Mouse (Mus musculus) T-helper 17 cell (primary cell): ENCODE results near the gene Slc34a3.

Source experiments
- in situ Hi-C, 2 experiments: fragments of 300-600 bp; cut with MboI, MseI; formaldehyde crosslinking; loops; 1 replicate in 1 of 2; 2 replicates in 1 of 2; pipeline ENCODE4 v1.15.1; 2025; ENCODE audit warnings: high pct_unique_total_duplicates in 2 of 2

The Slc34a3 gene

DNA sequence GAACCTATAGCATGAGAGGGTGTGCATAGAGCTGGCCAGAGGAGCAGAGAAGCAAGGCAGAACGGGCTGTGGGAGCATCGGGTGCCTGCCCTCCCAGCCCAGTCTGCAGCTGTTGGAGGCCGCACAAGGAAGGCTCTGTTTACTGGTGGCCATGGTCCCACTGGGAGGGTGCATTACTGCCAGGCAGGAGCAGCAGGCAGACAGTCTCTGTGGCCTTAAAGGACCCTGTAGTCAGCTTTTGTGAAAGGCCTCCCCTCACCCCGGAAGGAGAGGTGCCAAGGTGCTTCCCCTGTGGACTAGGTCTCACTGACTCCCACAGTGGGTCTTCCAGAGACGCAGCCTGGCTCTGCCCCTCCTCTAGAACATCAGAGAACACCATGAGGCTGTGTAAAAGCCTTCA, 7.3 kb downstream of the Slc34a3 start:
- in situ Hi-C loops: no loop called here

DNA sequence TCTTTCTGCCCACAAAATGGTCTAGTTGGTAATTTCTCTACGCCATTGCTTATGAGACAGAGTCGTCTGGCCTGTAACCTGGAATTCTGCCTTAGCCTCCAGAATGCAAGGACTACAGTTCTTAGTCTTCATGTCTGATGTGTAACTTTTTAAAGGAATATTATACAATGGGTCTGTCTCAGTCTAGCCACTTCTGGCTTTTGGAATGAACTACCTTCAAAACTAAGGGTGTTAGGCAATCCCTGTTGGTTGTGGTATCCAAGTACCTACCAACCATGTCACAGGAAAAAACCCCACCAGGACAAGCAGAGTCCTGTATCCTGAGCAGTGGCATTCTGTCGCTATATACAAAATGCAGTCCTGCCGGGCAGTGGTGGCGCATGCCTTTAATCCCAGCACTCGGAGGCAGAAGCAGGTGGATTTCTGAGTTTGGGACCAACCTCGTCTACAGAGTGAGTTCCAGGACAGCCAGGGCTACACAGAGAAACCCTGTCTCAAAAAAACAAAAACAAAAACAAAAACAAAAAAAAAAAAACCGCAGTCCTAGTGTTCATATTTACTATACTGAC, 8.3 kb downstream of the Slc34a3 start:
- in situ Hi-C loops: no loop called here

DNA sequence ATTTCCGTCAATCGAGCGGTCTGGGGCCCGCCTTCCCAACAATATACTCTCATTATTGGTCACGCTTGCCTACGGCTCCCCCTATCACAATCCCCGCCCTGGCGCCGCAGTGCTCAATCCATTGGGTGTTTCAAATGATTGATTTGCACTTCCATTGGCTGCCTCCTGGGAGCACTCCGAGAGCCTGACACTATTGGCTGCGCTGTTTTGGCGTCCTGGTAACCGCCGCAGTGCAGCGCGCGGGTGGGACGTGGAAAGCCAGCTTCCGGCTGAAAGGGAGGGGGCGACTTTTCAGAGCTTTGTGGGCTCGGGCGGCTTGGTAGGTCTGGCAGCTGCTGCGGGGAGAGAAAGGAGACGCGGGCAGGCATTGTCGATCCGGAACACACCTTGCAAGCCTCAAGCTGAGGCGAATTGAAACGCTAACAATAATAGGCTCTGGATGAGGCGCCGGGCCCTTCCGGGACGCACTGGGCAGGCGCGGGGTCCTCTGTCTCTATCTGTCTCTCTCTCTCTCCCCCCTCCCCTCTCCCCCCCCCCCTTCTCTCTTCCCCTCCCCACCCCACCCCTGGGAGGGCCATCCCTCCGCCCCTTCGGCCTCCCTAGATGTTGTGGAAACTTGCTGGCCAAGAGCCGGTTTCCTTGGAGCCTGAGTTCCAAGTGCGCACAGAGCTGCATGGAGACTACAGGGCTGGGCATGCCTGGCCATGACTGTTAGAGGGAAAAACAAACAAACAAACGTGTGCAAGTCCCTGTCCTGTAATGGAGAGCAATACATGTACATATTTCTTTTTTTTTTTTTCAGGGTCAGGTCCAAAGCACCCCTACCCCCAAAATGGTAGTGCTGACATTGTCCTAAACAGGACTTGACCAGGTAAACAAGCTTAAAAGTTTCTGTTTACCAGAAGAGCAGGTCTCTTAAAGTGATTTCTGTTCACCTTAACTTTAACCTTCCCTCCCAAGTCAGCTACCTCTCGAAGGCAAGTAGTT, 9.1 kb downstream of the Slc34a3 start:
- in situ Hi-C loops: loop anchor here in 1 of 2 experiments (5.0 to 25.0 kb wide), 2 partner anchors 32 to 1687 kb away; partner anchors contain the start of genes Med22, Rpl7a, Surf1 and Surf2

DNA sequence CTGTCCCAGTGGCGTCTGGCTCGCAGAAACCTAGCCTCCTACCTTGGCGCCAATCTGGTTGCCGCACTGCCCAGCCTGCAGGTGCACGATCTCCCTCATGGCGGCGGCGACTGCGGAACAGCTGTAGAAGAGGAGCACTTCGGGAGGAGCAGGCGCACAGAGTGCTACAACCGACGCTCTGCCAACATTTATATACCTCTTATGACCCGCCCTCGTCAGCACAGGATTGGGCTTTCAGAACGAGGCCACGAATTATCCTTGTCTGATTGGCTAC, 9.7 kb downstream of the Slc34a3 start, which contains the start of gene Tubb4b:
TSS of gene Tubb4b (minus strand) at position 211 of the 274 bp plus-strand sequence.
- in situ Hi-C loops: loop anchor here in 1 of 2 experiments (5.0 to 25.0 kb wide), 2 partner anchors 33 to 1688 kb away; partner anchors contain the start of genes Med22, Rpl7a, Surf1 and Surf2

DNA sequence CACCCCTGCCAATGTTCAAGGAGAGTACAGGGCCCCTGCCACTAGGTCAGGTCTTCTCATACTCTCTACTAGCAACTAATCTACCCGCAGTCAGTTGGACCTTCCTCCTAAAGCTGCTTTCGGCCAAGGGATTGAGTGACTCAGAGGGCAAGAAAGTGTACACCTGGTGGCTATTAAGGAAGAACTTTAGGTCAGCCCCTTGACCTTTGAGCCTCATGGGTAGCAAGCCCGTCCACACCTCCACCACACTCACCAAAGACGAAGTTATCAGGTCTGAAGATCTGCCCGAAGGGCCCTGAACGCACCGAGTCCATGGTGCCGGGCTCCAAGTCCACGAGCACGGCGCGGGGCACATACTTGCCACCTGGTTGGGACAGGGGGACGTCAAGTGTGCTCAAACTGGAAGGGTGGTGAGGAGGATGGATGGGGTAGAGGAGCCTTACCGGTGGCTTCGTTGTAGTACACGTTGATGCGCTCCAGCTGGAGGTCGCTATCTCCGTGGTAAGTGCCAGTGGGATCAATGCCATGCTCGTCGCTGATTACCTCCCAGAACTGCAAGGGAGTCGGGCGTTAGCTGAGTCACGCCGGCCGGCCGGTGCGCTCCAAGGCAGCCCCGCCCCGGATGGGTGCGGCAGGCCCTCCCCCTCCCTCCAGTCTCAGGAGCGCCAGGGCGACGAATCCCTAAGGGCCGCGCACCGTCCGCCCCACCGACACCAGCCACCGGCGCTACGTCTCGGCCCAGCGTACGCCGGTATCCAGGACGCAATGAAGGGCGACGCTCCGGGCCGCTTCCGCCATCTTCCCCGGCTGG, 10.3 kb downstream of the Slc34a3 start:
- in situ Hi-C loops: loop anchor here in 1 of 2 experiments (5.0 to 25.0 kb wide), 2 partner anchors 33 to 1688 kb away; partner anchors contain the start of genes Med22, Rpl7a, Surf1 and Surf2

DNA sequence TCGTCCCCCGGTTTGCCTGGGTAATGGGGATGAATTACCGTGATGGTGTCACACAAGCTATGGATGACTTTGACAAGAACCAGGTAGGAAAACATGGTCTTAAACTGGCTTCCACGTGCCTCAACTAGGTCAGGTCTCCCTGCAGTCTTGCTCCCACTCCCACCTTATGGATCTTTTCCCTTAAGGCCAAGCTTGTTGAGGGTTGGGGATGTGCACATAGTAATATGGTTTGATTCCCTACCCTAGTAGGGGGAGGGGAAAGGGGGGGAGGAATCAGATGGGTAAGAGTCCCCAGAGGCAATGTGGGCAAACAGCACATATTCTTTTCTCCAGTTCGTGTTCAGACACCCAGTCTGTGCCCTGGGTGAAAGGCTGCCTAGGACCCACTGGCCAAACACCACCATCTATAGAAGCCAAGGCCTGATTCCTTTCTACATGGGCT, 12.8 kb downstream of the Slc34a3 start:
- in situ Hi-C loops: loop anchor here in 1 of 2 experiments (5.0 to 25.0 kb wide), 2 partner anchors 36 to 1691 kb away; partner anchors contain the start of genes Med22, Rpl7a, Surf1 and Surf2

DNA sequence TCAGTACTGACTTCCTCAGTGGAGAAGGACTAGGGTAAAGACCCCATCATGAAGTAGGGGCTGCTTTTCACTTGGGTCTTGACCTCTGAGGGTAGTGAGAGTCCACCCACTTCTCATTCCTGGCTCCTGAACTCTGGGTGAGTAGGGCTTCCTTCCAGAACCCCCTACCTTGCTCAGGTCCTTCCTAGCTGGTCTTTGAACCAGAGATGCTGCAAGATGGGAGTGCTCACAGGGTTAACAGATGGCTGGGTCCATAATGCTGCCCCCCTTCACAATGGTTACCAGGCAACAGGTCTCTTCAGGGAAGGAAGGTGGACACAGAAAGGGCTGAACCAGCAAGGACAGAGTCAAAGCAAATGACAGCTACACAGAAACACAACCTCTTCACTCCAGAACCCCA, 15.7 kb downstream of the Slc34a3 start, which contains the start of gene Fam166a:
TSS of gene Fam166a (plus strand) at position 301 of the 400 bp plus-strand sequence.
- in situ Hi-C loops: loop anchor here in 1 of 2 experiments (25.0 kb wide), 1 partner anchor 1694 kb away; the partner anchor contains the start of genes Med22, Rpl7a, Surf1 and Surf2

DNA sequence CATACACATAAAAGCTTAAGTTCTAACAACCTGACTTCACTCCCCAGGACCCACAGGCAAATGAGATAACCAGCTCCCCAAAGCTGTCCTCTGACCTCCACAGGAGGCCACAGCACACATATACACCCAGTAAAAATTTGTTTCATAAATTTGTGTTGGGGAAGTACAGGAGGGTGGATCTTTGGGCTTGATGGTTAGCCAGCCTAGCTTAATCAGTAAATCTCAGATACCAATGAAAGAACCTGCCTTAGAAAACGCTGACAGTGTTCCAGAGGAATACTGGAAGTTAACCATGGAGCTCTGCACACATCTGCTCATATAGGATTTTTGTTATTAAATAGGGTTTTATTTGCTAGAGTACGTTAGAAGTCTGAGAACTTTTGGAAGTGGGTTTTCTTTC, 16.5 kb downstream of the Slc34a3 start:
- in situ Hi-C loops: loop anchor here in 1 of 2 experiments (25.0 kb wide), 1 partner anchor 1695 kb away; the partner anchor contains the start of genes Med22, Rpl7a, Surf1 and Surf2

DNA sequence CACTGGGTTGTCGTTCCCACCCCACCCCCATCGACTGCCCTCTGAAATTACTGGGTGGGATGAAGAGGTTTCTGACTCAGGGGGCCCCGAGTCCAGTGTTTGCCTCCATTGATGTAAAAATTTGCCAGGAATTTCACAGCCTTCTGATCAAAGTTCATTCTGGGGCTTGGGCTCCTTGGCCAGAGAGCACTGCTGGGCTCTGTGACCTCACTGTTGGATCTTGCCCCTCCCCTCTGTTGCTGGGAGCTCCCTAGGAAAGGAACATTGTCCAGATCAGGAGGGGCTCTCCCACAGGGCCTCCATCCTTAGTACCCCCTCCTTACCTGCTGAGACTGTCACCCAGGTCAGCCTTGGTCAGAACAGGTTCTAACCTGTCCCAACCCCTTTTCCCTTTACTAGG, 19.7 kb downstream of the Slc34a3 start, which contains the start of gene Stpg3:
TSS of gene Stpg3 (minus strand) at position 194 of the 400 bp plus-strand sequence.
- in situ Hi-C loops: loop anchor here in 1 of 2 experiments (25.0 kb wide), 1 partner anchor 1698 kb away; the partner anchor contains the start of genes Med22, Rpl7a, Surf1 and Surf2

DNA sequence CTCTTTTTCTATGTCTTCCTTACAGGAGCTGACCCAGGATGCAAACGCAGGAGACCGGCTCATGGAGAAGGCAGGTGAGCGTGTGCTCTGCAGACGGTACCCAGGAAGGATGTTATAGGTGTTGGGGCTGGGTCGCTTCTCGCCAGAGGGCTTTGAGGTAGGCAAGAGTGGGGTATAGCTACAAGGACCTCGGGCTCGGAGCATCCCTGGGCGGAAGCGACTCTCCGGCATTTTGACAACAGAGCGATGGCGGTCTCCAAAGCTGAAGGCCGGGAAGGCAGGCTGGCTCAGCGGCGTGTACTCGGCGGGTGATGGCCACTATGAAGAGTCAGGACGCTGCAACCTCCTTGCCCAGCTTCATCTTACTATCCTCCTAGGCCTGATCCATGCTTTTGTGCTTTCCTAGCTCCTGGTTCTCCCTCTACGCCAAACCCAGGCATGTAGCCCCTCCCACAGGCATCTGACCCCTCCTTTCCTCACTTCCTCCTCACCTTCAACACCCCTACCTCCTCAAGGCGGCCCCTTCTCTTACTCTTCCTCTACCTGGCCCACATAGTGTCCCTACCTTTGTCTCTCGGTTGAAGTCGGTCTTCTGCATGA, 20.8 kb downstream of the Slc34a3 start:
- in situ Hi-C loops: loop anchor here in 1 of 2 experiments (25.0 kb wide), 1 partner anchor 1699 kb away; the partner anchor contains the start of genes Med22, Rpl7a, Surf1 and Surf2

DNA sequence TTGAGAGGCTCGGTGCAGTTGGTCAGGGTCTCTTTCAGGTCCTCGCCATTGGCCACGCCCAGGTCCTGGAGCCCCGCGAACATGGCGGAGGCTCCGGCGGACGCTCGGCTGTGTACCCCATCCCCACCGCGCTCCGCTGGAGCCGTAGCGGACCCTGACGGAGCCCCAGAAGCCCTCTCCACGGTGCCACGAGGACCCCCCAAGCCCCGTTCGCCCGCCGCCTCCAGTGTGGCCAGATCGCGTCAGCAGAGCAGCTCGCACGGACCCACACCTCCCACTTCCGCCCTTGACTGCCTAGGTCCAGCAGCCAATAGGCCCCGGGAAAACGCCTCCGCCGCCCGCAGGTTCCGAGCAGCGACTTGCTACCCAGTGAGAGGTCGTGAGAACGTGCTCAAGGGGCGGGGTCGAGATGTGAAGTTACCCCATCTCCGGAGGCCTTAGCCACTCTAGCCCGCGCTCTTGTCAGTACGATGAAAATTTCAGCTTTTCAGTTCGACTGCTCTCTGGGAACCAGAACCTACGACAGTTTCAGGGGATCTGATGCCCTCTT, 23.0 kb downstream of the Slc34a3 start, which contains the start of gene Nelfb:
TSS of gene Nelfb (minus strand) at position 369 of the 550 bp plus-strand sequence.
- in situ Hi-C loops: loop anchor here in 1 of 2 experiments (25.0 kb wide), 1 partner anchor 1701 kb away; the partner anchor contains the start of genes Med22, Rpl7a, Surf1 and Surf2

DNA sequence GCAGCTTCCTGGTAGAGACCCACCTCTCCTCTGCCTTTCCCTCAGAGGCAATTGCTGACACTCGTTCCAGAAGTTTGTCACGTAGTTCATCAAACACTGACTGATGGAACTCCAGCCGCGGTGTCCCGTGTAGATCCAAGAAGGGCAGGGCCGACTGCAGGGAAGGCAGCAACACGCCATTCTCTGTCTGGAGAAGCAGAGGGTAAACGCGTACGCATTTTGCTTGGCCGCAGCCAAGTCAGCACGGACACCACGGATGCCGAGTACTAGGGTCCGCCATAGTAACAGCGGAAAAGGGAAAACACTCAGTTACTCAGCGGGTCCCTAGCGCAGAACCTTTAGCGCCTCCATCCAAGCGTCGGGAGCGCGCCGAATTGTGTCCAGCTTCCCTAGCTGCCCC, 23.5 kb downstream of the Slc34a3 start:
- in situ Hi-C loops: loop anchor here in 1 of 2 experiments (25.0 kb wide), 1 partner anchor 1702 kb away; the partner anchor contains the start of genes Med22, Rpl7a, Surf1 and Surf2

DNA sequence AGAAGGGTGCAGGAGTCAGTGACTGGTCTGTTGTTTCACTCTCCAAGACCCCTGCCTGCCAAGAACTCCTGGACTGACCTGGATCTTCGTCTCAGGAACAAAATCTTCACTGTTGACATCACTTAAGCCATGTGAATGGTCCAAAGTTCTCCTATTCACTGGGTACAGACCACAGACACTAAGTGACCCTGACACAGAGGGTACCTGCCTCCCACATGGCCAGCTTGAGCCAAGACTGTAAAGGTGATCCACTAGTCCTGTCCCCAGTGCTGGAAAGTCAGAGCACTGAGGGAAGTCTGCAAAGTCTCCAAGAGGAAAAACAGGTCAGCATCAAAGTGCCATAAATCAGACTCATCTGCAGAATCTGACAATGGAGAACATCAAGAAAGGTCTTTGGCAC, 26.6 kb downstream of the Slc34a3 start:
- in situ Hi-C loops: loop anchor here in 1 of 2 experiments (25.0 kb wide), 1 partner anchor 1705 kb away; the partner anchor contains the start of genes Med22, Rpl7a, Surf1 and Surf2

DNA sequence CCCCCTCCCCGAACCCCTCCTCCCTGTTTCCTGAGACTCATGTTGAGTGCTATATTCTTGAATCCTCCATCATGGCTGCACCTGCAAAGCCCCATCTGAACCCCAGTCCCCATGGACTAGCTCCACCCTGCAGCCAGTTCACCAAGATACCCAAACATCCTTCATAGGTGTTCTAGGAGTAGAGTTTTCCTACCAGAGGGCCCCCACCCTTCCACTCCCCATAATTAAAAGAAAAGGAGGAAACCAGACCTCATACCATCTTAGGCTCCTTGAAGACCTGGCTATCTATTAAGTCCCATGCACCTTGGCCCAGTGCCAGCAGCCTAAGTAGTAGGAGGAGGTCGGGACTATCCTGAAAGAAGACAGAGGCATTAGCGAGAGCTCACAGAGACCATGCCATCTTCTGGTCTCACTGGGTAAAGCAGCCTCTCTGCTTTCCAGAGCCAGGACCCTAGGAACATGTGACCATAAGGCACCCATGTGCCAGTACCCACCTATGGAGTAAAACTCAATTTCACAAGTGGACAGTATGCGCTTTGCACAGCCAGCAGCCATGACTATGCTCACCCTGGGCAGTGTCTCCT, 30.4 kb downstream of the Slc34a3 start:
- in situ Hi-C loops: loop anchor here in 1 of 2 experiments (25.0 kb wide), 1 partner anchor 1709 kb away; the partner anchor contains the start of genes Med22, Rpl7a, Surf1 and Surf2

DNA sequence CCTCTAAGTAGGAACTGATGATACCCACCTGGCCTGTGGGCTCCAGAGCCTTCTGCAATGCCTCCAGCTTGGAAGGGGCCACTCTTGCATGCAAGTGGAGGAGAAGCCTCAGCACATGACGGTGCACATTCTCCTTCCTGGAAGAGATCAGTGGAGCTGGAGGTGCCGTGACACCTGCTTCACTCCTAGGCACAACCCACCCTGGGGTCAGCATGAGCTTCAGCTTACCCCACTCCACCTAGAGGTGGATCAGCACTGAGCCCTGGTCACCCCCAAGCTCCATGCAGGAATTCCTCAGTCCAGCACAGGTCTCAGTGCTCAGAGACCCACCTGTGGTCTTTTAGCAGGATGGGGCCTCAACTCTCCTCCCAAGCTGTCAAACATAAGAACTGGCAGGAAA, 33.5 kb downstream of the Slc34a3 start:
- in situ Hi-C loops: loop anchor here in 1 of 2 experiments (25.0 kb wide), 1 partner anchor 1712 kb away; the partner anchor contains the start of genes Med22, Rpl7a, Surf1 and Surf2

DNA sequence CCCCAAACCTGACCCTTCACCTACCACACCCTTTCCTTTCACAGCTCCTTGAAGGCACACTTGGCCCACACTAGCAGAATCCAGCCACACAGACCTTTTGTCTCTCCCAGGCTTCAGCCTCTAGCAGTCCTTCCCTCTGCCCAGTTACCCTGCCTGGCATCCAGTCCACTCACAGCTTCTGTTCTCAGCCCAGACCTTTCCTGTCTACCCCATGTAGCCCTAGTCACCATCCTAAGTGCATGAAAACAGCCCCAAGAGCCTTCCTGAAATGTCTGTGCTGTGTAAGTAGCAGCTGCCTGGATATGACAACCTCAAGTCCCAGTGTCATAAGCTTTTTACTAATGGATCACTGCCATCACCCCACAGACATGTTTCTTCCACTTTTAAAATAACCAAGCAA, 36.2 kb downstream of the Slc34a3 start:
- in situ Hi-C loops: no loop called here

DNA sequence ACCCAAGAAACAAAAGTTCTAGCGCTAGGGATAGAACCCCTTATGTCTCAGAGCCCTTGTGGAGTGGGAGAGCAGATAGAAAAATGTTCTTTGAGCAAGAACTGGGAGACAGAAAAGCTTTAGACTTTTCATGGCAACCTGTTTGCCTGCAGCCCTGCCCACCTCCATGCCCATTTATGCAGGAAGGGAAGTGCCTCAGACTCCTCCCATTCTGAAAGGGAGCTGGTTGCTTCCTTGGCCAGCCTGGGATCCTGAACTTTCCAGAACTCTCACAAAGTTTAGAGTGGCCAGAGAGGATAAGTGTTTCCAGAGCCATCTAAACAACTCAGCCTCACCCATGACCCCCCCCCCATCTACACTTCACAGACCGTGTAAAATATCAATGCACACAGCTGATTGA, 37.0 kb downstream of the Slc34a3 start:
- in situ Hi-C loops: no loop called here

DNA sequence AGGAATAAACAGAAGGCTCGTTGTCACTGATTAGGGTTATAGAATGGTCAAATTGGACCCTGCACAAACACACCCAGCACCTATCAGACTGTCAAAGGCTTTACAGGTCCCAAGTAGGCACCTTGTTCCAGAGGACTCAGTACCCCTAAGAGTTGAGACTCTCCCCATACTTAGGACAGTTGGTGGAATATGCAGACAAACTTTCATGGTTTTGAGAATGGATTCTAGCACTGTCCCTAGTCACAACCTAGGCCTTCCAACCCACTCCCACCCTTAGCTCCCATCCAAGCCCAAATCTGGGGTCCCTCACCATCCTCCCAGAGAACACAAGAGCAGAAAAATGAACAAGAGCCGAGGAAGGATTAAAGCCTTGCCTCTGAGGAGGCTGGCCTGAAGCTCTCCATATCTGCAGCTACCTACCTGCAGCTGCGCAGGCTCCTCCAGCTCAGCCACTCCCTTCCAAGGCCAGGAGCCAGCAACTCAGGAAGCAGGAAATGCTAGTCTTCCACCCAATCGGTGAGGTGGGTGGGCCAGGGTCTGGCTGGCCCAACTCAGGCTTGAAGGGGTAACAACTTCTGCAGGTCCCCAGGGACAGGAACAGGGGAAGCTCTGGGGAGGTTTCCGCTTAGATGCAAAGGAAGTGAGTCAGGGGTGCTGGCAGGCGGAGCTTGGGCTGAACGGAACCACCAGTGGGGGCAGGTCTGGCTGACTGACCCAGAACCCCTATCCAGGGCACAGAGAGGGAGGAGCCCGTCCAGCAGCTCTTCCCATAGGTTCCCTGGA, 37.8 kb downstream of the Slc34a3 start, which contains the start of gene Tor4a:
TSS of gene Tor4a (minus strand) at position 715 of the 783 bp plus-strand sequence.
- in situ Hi-C loops: no loop called here
